Mouse (Mus musculus): ENCODE measurements at regions not wholly inside any gene's neighbourhood (a gene's known extent, or its start where the extent isn't known, plus 50 kb on each side); places are given as distances from the start of the nearest gene placed in this dataset.
A peak's percentile ranks its signal among the peaks of the same experiment; 100 is the strongest.

DNA sequence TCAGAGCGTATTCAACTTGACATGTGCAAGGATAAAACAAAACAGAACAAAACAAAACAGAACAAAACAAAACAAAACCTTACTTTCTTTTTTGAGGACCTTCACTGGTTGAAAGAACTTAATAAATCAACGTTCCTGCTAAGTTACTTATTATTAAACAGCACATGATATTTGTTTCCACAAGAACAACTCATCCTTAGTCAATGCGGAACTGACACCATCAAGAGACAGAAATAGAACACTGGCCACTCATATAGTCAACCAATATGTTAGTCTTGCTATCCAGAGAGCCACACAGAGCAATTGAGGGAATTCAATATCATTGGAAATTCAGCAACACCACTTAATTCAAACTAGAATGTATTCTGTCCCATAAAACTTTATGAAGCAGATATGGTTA is 132.4 kb downstream of the Ifng start:
- Histone ChIP-seq H3K9ac (no peak overlapping the region), H3K4me1 (no peaks in the 10 kb centered on the region), H3K27me3 (no peaks in the 10 kb centered on the region), H3K9me3 (no peaks in the 10 kb centered on the region), H3K36me3 (replicated peaks) (no peaks in the 10 kb centered on the region), H3K4me2 (no peak overlapping the region), H3K27ac (no peak overlapping the region), H3K4me3 (replicated peaks) (no peak overlapping the region)
- ATAC-seq (ENCODE audit: low FRiP score), result no peak
- WGBS, result 54% methylated on average over 3 of the region's 3 CpGs

DNA sequence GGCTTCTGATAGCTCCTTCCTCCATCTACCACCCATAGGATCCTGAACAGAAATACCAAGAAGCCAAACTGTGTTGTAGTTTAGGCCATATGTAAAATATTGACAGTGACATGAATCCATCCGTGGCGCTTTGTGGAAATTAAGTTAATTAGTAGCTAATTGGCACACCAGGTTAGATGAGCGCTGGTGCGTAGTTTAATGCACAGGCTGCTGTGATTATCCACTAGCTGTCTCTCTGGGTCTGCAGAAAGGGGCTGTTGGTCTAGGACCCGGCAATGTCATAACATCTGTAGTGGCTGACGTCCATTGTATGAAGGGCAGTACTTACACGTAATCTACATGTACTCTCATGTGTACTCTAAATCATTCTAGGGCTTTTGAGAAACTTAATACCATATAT is 134.7 kb downstream of the Ifng start:
- Histone ChIP-seq H3K9ac (no peak overlapping the region), H3K9me3 (no peaks in the 10 kb centered on the region), H3K4me3 (replicated peaks) (no peak overlapping the region), H3K4me1 (no peaks in the 10 kb centered on the region), H3K27me3 (no peaks in the 10 kb centered on the region), H3K4me2 (no peak overlapping the region), H3K36me3 (replicated peaks) (no peaks in the 10 kb centered on the region), H3K27ac (no peak overlapping the region)
- WGBS, result 64% methylated on average over 7 of the region's 7 CpGs
- peak; percentile 30; the same call in 1 of the 2 replicates for ATAC-seq (ENCODE audit: low FRiP score)

DNA sequence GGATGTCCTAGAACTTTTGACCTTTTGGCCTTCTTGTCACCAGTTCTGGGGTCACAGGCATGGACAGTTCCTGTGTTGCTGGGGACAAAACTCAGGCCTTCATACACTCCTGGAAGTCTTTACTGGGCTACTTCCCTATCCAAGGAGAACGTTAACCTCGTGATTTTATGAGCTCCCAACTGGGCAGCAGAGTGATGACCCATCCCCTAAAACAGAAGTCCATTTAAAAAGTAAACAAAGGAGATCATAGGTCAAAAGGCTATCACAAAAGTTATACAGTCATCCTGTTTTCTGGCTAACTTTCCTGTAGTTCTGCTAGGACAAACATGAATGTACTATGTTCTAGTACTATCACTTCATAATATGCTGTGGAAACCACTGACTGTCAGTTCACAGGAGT is 140.5 kb downstream of the Ifng start:
- no peaks in the 10 kb centered on the region for H3K4me1 ChIP-seq
- no peaks in the 10 kb centered on the region for H3K36me3 ChIP-seq (replicated peaks)
- H3K9me3 ChIP-seq, result no peaks in the 10 kb centered on the region
- ATAC-seq (ENCODE audit: low FRiP score), result no peak
- 84% methylated on average over 2 of the region's 2 CpGs for WGBS
- H3K27me3 ChIP-seq, result no peaks in the 10 kb centered on the region
- no peak overlapping the region for H3K27ac ChIP-seq
- H3K4me3 ChIP-seq (replicated peaks), result no peak overlapping the region
- no peak overlapping the region for H3K9ac ChIP-seq
- no peak overlapping the region for H3K4me2 ChIP-seq

DNA sequence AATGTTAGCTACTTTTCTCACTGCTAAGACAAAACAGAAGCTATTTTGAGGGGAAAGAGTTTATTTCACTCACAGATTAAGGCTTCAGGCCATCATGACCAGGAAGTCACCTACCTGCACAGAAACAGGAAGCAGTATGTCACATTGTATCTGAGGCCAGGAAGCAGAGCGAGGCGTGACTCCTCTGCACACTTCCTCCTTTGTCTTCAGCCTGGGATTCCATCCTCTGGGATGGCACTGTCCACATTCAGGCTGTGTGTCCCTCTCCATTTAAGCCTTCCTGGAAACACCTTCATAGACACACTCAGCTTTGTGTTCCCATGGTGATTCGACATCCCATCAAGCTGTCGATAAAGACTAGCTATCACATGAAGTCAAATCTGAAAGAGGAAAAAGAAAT is 145.0 kb downstream of the Ifng start:
- Histone ChIP-seq H3K9me3 (no peaks in the 10 kb centered on the region), H3K9ac (no peak overlapping the region), H3K4me2 (no peak overlapping the region), H3K27me3 (no peaks in the 10 kb centered on the region), H3K36me3 (replicated peaks) (no peaks in the 10 kb centered on the region), H3K27ac (no peak overlapping the region), H3K4me3 (replicated peaks) (no peak overlapping the region), H3K4me1 (no peaks in the 10 kb centered on the region)
- 85% methylated on average over 4 of the region's 4 CpGs for WGBS
- ATAC-seq (ENCODE audit: low FRiP score), result no peak

DNA sequence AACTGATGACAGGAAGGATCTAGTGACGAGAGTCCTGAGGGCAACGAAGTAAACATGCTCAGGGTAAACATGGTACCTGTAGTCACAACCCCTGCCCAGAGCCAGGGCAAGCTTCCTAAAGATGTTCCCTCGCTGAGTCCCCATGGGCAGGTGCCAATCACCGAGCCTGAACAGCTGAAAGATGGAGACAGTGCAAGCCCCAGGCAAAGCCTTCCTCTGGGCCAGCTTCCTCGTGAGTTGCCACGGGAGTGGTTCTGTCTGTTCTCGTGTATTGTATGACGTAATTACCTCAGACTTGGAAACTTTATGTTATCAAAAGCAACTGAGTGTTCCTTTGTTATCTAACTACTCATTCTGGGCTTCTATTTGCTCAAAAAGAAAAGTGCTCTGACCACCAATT is 147.4 kb downstream of the Ifng start:
- Histone ChIP-seq H3K27me3 (no peaks in the 10 kb centered on the region), H3K36me3 (replicated peaks) (no peaks in the 10 kb centered on the region), H3K4me1 (no peaks in the 10 kb centered on the region), H3K27ac (no peak overlapping the region), H3K9me3 (no peaks in the 10 kb centered on the region), H3K4me2 (no peak overlapping the region), H3K4me3 (replicated peaks) (no peak overlapping the region), H3K9ac (no peak overlapping the region)
- ATAC-seq (ENCODE audit: low FRiP score), result no peak
- 78% methylated on average over 8 of the region's 8 CpGs for WGBS

DNA sequence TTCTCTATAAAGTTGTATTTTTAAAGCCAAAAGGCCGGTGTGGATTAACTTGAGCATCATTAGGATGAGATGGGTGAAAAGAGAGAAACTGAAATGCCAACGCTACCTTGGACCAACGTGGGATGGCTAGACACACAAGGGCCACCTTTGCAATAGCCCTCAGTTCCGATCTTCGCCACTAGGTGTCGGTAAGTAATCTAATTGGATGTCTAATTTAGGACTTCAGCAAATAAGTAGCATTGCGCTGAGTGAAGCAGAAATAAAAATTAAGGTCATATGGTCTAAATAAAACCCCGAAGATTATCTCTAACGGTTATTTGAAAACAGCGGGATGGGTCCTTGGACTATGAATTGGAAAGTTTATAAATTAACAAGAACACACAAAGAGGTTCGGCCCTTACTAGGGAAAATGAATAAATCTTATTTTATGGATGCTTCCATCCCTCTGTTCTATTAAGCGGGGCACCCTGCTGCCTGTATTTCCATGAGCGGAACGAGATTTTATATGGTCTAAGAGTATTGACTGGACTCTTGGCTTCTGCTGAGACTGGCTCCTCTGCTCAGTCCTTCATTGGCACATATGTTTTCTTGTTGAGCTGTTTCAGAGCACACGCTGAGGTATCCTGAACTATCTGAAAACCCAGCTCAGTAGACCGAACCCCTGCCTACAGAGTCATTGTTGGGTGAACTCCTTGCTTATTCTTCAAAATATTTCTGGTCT is 152.0 kb downstream of the Ifng start:
- 44% methylated on average over 16 of the region's 16 CpGs for WGBS
- Histone ChIP-seq H3K4me3 (replicated peaks) (no peak overlapping the region), H3K27me3 (no peaks in the 10 kb centered on the region), H3K9me3 (no peaks in the 10 kb centered on the region), H3K9ac (no peak overlapping the region), H3K4me2 (no peak overlapping the region), H3K4me1 (0 out of 2 replicates have a peak, but pooled peaks cover 4% of the 10 kb centered on the region), H3K27ac (no peak overlapping the region), H3K36me3 (replicated peaks) (no peaks in the 10 kb centered on the region)
- peak; percentile 74; the same call in 1 of the 2 replicates for ATAC-seq (ENCODE audit: low FRiP score)

GRCm38 (mm10) chr10:118596206-118596605 is 155.4 kb downstream of the Ifng start:
- H3K4me2 ChIP-seq, result no peak overlapping the region
- H3K27me3 ChIP-seq, result no peaks in the 10 kb centered on the region
- no peak for ATAC-seq (ENCODE audit: low FRiP score)
- H3K4me3 ChIP-seq (replicated peaks), result no peak overlapping the region
- no peak overlapping the region for H3K27ac ChIP-seq
- 0 out of 2 replicates have a peak, but pooled peaks cover 4% of the 10 kb centered on the region for H3K4me1 ChIP-seq
- 58% methylated on average over 8 of the region's 8 CpGs for WGBS
- H3K9ac ChIP-seq, result no peak overlapping the region
- H3K36me3 ChIP-seq (replicated peaks), result no peaks in the 10 kb centered on the region
- H3K9me3 ChIP-seq, result no peaks in the 10 kb centered on the region

DNA sequence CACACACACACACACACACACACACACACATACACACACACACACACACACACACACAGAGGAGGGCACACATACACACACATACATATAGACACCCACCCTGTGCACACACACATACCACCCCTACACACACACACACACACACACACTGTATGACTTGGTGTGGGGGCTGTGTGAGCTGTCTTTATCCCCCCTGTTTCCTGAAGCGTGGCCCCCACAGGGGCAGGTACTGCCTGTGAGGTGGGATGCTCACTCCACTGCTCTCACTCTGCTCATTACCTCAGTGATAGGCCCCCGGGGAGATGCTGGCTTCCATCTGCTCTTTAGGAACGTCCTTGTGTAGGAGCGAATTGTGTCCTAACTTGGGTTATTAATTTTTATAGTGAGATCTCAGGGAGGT is 157.7 kb downstream of the Ifng start:
- Histone ChIP-seq H3K9me3 (no peaks in the 10 kb centered on the region), H3K4me2 (no peak overlapping the region), H3K4me1 (0 out of 2 replicates have a peak, but pooled peaks cover 4% of the 10 kb centered on the region), H3K9ac (no peak overlapping the region), H3K27ac (no peak overlapping the region), H3K36me3 (replicated peaks) (no peaks in the 10 kb centered on the region), H3K4me3 (replicated peaks) (no peak overlapping the region), H3K27me3 (no peaks in the 10 kb centered on the region)
- WGBS, result 89% methylated on average over 4 of the region's 4 CpGs
- no peak for ATAC-seq (ENCODE audit: low FRiP score)

GRCm38 (mm10) chr10:118599197-118599596 is 158.4 kb downstream of the Ifng start:
- H3K4me2 ChIP-seq, result no peak overlapping the region
- no peaks in the 10 kb centered on the region for H3K36me3 ChIP-seq (replicated peaks)
- H3K27me3 ChIP-seq, result no peaks in the 10 kb centered on the region
- H3K4me3 ChIP-seq (replicated peaks), result no peak overlapping the region
- no peaks in the 10 kb centered on the region for H3K9me3 ChIP-seq
- H3K27ac ChIP-seq, result no peak overlapping the region
- WGBS, result 96% methylated on average over 5 of the region's 5 CpGs
- no peak for ATAC-seq (ENCODE audit: low FRiP score)
- no peak overlapping the region for H3K9ac ChIP-seq
- H3K4me1 ChIP-seq, result 0 out of 2 replicates have a peak, but pooled peaks cover 4% of the 10 kb centered on the region

- no peak for ATAC-seq (ENCODE audit: low FRiP score)
- no peak overlapping the region for H3K9ac ChIP-seq
- 94% methylated on average over 4 of the region's 4 CpGs for WGBS
- no peak overlapping the region for H3K4me2 ChIP-seq
- no peaks in the 10 kb centered on the region for H3K36me3 ChIP-seq (replicated peaks)
- H3K27ac ChIP-seq, result no peak overlapping the region
- H3K4me3 ChIP-seq (replicated peaks), result no peak overlapping the region
- H3K9me3 ChIP-seq, result no peaks in the 10 kb centered on the region
- H3K27me3 ChIP-seq, result no peaks in the 10 kb centered on the region
- H3K4me1 ChIP-seq, result 0 out of 2 replicates have a peak, but pooled peaks cover 4% of the 10 kb centered on the region
Observed at GRCm38 (mm10) chr10:118599610-118600009, 158.8 kb downstream of the Ifng start.

DNA sequence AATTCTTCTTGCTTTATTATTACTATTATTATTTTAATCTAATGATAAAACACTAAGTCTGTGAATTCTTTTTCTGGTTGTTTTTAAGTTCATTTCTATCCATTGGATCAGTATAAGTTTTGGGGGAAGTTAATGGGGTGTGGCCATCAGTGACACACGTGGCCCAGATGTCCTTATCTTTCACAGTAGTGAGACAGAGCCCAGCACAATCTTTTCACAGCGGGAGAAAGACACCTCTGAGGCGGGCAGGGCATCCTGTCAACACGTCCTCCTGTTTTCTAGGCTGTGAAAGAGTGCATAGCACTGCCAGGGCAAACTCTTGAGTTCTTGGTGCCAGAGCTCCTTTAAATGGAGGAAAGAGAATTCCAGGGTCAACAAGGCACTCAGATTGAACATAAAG is 162.1 kb downstream of the Ifng start:
- no peaks in the 10 kb centered on the region for H3K36me3 ChIP-seq (replicated peaks)
- H3K27ac ChIP-seq, result no peak overlapping the region
- H3K4me2 ChIP-seq, result no peak overlapping the region
- no peak overlapping the region for H3K4me3 ChIP-seq (replicated peaks)
- H3K9me3 ChIP-seq, result no peaks in the 10 kb centered on the region
- no peak for ATAC-seq (ENCODE audit: low FRiP score)
- H3K27me3 ChIP-seq, result no peaks in the 10 kb centered on the region
- H3K9ac ChIP-seq, result no peak overlapping the region
- 80% methylated on average over 4 of the region's 4 CpGs for WGBS
- H3K4me1 ChIP-seq, result no peaks in the 10 kb centered on the region

DNA sequence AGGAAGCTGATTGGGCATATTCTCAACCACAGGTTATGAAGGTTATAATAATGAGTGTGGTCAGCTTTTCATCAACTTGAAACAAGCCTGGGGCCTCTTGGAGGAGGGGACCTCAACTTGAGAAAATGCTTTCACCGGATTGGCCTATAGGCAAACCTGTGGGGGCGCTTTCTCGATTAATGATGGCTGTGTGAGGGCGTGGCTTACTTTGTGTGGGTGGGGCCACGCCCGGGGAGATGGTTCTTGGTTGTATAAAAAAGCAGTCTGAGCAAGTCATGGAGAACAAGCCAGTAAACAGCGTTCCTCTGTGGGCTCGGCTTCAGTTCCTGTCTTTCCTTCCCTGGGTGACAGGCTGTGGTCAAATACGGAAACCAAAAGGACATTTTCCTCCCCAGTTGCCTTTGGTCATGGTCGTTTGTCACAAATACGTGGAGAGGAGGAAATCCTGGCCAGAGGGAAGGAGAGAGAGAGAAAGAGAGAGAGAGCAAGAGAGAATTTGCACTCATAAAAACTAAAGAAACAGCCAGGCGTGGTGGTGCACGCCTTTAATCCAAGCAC is 163.1 kb downstream of the Ifng start:
- Histone ChIP-seq H3K4me1 (no peaks in the 10 kb centered on the region), H3K9me3 (no peaks in the 10 kb centered on the region), H3K27me3 (no peaks in the 10 kb centered on the region), H3K27ac (no peak overlapping the region), H3K36me3 (replicated peaks) (no peaks in the 10 kb centered on the region), H3K4me3 (replicated peaks) (no peak overlapping the region), H3K9ac (no peak overlapping the region), H3K4me2 (no peak overlapping the region)
- ATAC-seq (ENCODE audit: low FRiP score), result no peak
- WGBS, result 90% methylated on average over 13 of the region's 13 CpGs

DNA sequence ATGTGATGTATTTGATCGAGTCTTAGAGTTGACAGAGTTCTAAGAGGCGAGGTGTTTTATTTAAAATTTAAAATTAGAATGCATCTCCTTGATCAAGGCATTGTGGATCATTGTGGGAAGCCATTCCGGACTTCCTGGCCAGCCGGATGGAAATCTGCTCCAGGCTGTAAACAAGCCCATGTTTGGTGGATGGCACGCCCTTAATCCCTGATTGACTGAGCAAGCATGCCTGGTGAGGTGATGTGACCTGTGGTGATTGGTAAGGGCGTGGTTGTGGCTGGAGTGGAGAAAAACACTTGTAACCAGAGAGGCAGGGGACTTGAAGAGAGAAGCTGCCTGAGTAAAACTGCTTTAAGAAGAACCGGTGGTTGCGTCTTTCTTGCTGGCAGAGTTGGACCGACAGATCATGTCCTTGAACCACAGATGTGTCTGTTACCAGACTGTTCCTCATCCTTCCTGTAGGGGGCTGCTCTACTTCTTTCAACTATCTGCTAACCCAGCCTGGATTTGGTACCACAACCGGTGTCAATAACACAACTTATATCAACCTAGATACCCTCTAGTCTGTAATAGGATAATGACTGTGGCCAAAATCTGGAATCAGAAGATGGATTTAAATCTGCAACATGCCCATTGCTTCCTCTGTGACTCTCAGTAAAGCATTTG is 164.4 kb downstream of the Ifng start:
- Histone ChIP-seq H3K27ac (no peak overlapping the region), H3K9ac (no peak overlapping the region), H3K4me3 (replicated peaks) (no peak overlapping the region), H3K4me2 (no peak overlapping the region), H3K4me1 (no peaks in the 10 kb centered on the region), H3K36me3 (replicated peaks) (no peaks in the 10 kb centered on the region), H3K9me3 (no peaks in the 10 kb centered on the region), H3K27me3 (no peaks in the 10 kb centered on the region)
- WGBS, result 88% methylated on average over 10 of the region's 10 CpGs
- ATAC-seq (ENCODE audit: low FRiP score), result no peak
